Mouse (Mus musculus): ENCODE results near the gene Ublcp1. TPM values are rescaled to one million over a fixed set of nuclear protein-coding genes. Genes with fewer than 3 reads are reported as not detected.

Gene Ublcp1
- 58.3 and 60.6 TPM in 2 replicates for polyA plus RNA-seq (2015; fragmentation: Nextera tagmentation; extraction: Ambion mirVana)

DNA sequence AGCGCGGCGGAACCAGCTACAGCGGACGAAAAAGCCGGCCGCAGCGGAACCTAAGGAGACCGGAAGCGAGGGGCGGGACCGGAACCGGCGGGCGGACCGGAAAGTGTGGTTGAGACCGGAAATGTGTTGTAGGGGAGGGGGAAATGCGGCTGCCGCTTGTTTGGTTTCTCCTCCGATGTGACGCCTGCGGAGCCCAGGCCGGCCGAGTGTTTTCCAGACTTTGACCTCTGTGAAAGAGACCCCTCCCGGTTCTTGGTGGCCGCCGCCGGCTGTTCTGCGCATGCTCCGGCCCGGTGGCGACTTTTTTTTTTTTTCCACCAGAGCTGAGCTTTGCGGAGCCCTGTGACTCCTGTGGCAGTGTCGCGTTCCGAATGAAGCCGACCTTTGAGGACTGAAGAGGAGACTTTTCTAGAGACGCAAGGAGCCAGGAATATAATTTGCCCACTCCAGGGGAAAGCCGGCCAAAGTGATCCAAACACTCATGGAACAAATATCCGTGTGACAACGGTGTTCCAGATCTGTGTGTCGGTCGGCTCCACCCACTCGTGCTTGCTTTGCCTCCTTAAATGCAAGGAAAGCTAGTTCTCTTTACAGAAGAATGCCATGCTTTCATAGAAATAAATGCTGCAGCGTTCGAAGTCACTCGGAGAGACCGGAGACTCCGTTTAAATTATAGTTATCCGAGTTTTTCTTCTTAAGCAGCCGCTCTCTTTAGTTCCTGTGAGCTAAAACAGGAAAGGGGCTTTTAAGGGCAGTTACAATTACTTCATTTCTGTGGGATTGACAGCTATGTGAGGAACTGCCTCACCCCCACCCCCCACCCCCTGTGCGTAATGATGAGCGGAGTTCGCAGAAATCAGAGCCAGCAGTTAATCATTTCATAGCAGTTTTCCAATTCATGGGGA is at the start of gene Ublcp1:
Gene Ublcp1 (minus strand): TSS at position 67 of the 905 bp plus-strand sequence.

GRCm38 (mm10) chr11:44518281-44519095 is 48.2 kb upstream of the Ublcp1 start, which contains the start of gene Rnf145:
Gene Rnf145 (plus strand): TSS chr11:44518964.

Small RNA genes lying within 50 kb of the gene (microRNA-seq; reads per million reads assigned to microRNA genes)
- gene Gm22121, result not detected

Other genes starting within 250 kb of the Ublcp1 start
- gene Il12b, start 70.4 kb downstream of the Ublcp1 start, polyA plus RNA-seq (2015; fragmentation: Nextera tagmentation; extraction: Ambion mirVana), result 0.13 TPM in 1 of 2 replicates, not detected in the other
- gene Rnf145, start 48.5 kb upstream of the Ublcp1 start, polyA plus RNA-seq (2015; fragmentation: Nextera tagmentation; extraction: Ambion mirVana), result 100 and 101 TPM in 2 replicates
- 125 and 138 TPM in 2 replicates for gene Ebf1, start 146.8 kb upstream of the Ublcp1 start, polyA plus RNA-seq (2015; fragmentation: Nextera tagmentation; extraction: Ambion mirVana)

Measured in neural tube, postnatal 0 days (tissue).